Mouse (Mus musculus): ENCODE measurements around the gene Tas1r2.

Tas1r2 gene

DNA sequence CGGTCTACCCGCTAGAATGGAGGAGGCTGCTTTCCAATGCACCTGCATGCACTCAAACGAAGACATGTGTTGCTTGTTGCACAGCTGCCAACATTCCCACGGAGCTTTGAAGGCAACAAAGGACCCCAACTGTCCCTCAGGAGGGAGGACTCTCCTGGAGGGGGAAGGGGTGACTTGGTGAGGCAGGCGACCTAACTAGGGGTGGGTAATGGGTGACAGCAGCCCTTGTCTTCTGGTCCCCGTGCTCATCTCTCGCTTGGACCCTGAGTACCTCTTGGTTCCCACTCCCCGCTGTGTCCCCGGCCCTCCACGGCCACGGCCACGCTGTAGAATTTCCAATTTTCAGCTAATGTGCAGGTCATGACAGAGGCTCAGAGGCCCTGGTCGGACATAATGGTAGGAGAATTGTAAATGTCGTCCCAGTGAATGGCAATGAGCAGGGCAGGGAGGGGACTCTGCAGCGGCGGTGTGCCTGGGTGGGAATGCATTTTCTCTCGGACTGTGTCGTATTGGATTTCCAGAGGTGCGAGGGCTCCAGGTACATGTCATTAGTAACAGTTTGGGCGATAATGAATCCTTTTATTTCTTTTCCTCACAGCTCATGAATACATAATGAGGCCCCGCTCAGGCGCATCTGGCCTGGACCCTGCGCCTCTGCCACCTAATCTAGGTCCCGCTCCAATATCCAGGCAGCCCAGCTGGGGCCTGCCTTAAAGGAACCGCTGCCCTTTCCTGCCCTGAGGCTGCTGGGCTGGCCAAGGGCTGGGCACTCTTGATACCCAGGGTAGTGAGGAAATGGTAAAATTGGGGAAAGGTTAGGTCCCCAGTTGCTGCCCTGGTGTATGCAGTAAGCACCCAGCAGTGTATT lies 57.4 kb downstream of the Tas1r2 start:
- no peak for DNase-seq

DNA sequence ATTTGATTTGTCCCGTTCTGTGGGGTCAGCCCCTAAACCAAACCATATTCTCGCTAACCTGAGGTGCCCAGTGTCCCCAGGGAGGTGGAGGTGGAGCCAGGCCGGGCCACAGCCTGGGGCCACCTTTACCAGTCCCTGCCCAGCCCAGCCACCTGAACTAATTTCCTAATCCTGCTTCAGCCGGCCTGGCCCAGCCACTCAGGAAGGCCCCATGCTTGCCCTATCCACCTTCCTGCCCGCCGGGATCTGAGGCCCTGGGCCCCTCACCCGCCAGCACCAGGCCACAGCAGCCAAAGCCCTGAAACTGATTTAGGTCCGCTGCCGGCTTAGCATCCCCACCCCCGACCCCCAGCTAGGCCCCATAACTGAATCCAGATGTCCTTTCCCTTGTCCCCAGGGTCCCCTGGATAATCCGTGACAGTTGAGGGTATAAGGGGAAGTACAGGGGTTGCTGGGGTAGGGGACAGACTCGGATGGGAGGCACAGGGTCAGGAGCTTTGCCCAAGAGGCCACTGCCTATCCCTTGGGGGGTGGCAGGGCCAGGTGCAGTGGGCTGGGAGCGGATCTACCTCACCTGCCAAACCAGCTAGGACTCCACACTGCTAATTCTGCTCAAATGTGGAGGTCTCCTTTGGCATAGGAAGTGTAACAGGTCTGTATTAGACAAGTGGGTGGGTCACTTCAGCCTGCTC lies 62.0 kb downstream of the Tas1r2 start:
- DNase-seq, result no peak

DNA sequence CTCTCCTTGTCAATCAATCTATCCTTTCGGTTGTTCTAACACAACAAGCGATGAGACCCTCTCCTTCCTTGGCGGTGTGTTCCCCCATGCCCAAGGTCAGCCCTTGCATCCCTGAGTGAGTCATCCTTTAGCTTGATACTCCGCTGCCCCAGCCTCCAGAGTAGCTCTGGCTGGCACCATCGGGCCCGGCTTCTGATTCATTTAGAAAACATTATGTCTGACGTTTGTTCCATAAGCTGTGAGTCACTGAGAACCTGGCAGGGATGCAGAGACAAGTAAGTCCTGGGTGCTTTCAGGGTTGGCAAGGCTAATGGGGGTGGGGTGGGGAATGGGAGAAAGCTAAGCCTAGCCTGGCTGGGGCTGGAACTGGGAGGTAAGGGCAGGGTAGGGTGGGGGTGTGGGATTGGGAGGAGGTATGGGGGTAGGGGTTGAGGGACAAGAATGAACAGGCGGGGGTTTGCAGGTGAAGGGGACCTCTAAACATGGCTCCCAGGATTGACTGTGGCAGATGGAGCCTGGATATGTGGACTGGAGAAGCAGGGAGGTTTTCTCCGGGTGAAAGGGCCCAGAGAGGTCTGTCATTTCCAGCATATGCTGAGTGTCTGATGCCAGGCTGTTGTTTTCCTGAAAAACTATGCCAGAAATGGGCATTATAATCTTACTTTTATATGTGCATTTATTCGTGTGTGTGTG lies 63.3 kb downstream of the Tas1r2 start:
- no peak for DNase-seq

DNA sequence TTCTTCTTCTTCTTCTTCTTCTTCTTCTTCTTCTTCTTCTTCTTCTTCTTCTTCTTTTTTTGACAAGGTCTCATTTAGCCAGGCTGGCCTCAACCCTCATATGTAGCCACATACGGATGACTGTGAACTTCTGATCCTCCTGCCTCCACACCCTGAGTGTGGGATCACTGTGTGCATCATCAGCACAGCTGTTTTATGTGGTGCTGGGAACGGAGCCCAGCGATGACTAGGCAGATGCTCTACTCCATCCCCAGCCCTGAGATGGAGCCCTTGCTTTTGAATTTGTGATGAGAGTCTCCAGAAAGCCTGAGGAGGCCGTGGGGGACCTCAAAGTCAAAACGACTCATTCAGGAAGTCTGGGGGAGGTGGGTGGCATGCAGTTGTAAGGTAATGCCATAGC lies 65.6 kb downstream of the Tas1r2 start:
- no peak for DNase-seq

Data from cerebellum, adult 18-20 months (tissue).